Mouse (Mus musculus) ES-E14 (cell line): ENCODE measurements around the gene Gdpd5. TPM values are rescaled to one million over a fixed set of nuclear protein-coding genes. Genes with fewer than 3 reads are reported as not detected.

ENCODE experiments used
- DNase-seq: peaks from one replicate; pipeline ENCODE4 v3.0.0-alpha.2; 2013; ENCODE audit warnings: low read depth, low spot score
- H3K27ac ChIP-seq: 2 replicates; pipeline ENCODE4 v1.5.1; 2012; ENCODE audit warnings: low read depth, mild to moderate bottlenecking, low read length, moderate library complexity, mixed read lengths; ENCODE audit not compliant: poor library complexity, insufficient read depth, severe bottlenecking
- H3K36me3 ChIP-seq: 2 replicates; pipeline ENCODE4 v1.6.1; 2012; ENCODE audit warnings: mild to moderate bottlenecking, low read length, moderate library complexity, mixed read lengths; ENCODE audit not compliant: control insufficient read depth, poor library complexity, insufficient read depth, severe bottlenecking
- H3K4me1 ChIP-seq, 2 experiments: fragments of 150-350 bp in 1 of 2; sonication (generic) in 1 of 2; 2 replicates each; pipeline ENCODE4 v1.6.1; 2012; ENCODE audit warnings: low read length in 2 of 2, mild to moderate bottlenecking in 1 of 2, mixed read lengths in 1 of 2; ENCODE audit not compliant: control insufficient read depth in 2 of 2, insufficient read depth in 2 of 2, poor library complexity in 1 of 2
- H3K4me3 ChIP-seq, 2 experiments: fragments of 150-350 bp in 1 of 2; sonication (generic) in 1 of 2; 2 replicates each; pipeline ENCODE4 v1.5.1; 2012; ENCODE audit warnings: low read length in 2 of 2, low read depth in 1 of 2, mild to moderate bottlenecking in 1 of 2, mixed read lengths in 1 of 2; ENCODE audit not compliant: insufficient read depth in 1 of 2, poor library complexity in 1 of 2, severe bottlenecking in 1 of 2
- H3K9ac ChIP-seq: 2 replicates; pipeline ENCODE4 v1.6.1; 2012; ENCODE audit warnings: low read depth, mild to moderate bottlenecking, low read length, mixed read lengths; ENCODE audit not compliant: poor library complexity, insufficient read depth, severe bottlenecking
- H3K9me3 ChIP-seq: fragments of 150-350 bp; sonication (generic); 2 replicates; pipeline ENCODE4 v1.6.1; 2012; ENCODE audit warnings: low read depth, mild to moderate bottlenecking, low read length; ENCODE audit not compliant: control insufficient read depth, insufficient read depth
- CHD2 ChIP-seq: IDR thresholded peaks from 2 replicates; pipeline ENCODE4 v1.6.1; 2014; ENCODE audit warnings: mild to moderate bottlenecking, low read depth, low read length, inconsistent platforms
- HCFC1 ChIP-seq: IDR thresholded peaks from 2 replicates; pipeline ENCODE4 v1.6.1; 2012; ENCODE audit warnings: low read length, inconsistent platforms, borderline replicate concordance; ENCODE audit not compliant: insufficient read depth
- MAFK ChIP-seq: IDR thresholded peaks from 2 replicates; pipeline ENCODE4 v1.6.1; 2014; ENCODE audit warnings: mild to moderate bottlenecking, low read depth, low read length, inconsistent platforms; ENCODE audit not compliant: insufficient read depth
- ZC3H11A ChIP-seq: IDR thresholded peaks from 2 replicates; pipeline ENCODE4 v1.6.1; 2012; ENCODE audit warnings: low read depth, mild to moderate bottlenecking, inconsistent platforms, low read length, borderline replicate concordance
- ZNF384 ChIP-seq: IDR thresholded peaks from 2 replicates; pipeline ENCODE4 v1.6.1; 2012; ENCODE audit warnings: low read depth, low read length, inconsistent platforms
- in situ Hi-C, 2 experiments: fragments of 600-800 bp; cut with MboI; formaldehyde crosslinking; loops; one replicate each; pipeline ENCODE4 v1.15.1; 2025; ENCODE audit warnings: low sequenced_read_pairs in 2 of 2, inconsistent platforms in 1 of 2; ENCODE audit not compliant: unreplicated experiment in 2 of 2
- total RNA-seq: library from RNA; depleted of rRNA; stranded (reverse); fragments of 300-350 nt; gene quantifications from 2 replicates; pipeline ENCODE4 v1.2.3, GENCODE M21; 2012

Gdpd5 gene
- total RNA-seq, 1 experiment: 10.2 TPM

DNA sequence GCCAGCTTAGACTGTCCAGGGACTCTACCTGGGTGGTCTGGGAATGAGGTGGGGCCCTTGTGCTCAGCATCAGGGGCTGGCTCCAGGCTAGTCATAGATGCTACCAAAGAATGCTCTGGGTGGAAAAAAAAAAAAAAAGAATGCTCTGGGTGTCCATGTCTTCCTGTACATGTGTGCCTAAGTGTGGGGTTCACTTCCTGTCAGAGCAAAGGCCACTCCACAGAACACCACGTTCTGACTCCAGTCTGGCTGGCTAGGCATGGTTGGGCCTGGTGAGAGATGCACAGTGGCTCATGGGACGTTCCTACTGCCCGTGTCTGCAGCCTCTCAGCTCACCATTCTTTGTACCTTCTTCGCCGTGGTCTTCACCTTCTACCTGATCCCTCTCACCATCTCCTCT, 67.4 kb downstream of the Gdpd5 start:
- in situ Hi-C loops: no loop called here
- Histone ChIP-seq H3K4me3 (no peak overlapping the region), H3K36me3 (no peaks in the 10 kb centered on the region), H3K4me1 (no peaks in the 10 kb centered on the region), H3K9me3 (no peaks in the 10 kb centered on the region), H3K27ac (no peak overlapping the region), H3K9ac (no peak overlapping the region)
- TF ChIP-seq ZC3H11A (no peak), MAFK (no peak), CHD2 (no peak), HCFC1 (no peak), ZNF384 (no peak)
- DNase-seq: no peak

DNA sequence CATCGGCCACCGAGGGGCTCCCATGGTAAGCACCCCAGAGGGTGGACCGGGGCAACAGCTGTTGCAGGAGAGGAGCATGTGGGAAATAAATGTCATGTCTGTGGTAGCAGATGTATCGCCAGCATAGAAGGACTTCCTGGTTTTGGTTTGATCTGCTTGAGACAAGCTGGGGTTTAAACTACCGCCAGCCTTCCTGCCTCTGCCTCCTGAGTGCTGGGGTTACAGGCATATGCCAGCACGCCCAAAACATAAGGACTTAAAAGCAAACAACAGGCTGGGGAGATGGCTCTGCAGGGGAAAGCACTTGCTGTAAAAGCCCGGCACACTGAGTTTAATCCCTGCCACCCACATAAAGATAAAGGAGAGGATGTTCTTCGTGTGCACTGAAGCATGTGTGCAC, 67.8 kb downstream of the Gdpd5 start:
- no peak for DNase-seq
- in situ Hi-C loops: no loop called here
- TF ChIP-seq ZC3H11A: no peak
- TF ChIP-seq ZNF384: no peak
- TF ChIP-seq MAFK: no peak
- TF ChIP-seq CHD2: no peak
- no peak for TF ChIP-seq HCFC1
- no peak overlapping the region for H3K9ac ChIP-seq
- no peak overlapping the region for H3K4me3 ChIP-seq
- no peaks in the 10 kb centered on the region for H3K4me1 ChIP-seq
- no peaks in the 10 kb centered on the region for H3K36me3 ChIP-seq
- no peak overlapping the region for H3K27ac ChIP-seq
- H3K9me3 ChIP-seq: no peaks in the 10 kb centered on the region

- Histone ChIP-seq H3K4me1 (no peaks in the 10 kb centered on the region), H3K36me3 (no peaks in the 10 kb centered on the region), H3K4me3 (no peak overlapping the region), H3K9me3 (no peaks in the 10 kb centered on the region), H3K27ac (no peak overlapping the region), H3K9ac (no peak overlapping the region)
- no peak for DNase-seq
- in situ Hi-C loops: loop anchor here in 1 of 2 experiments (10.0 kb wide), 1 partner anchor 75 kb away; no protein-coding TSS in a partner anchor
- TF ChIP-seq MAFK (no peak), ZC3H11A (no peak), CHD2 (no peak), HCFC1 (no peak), ZNF384 (no peak)
Observed at GRCm38 (mm10) chr7:99449751-99450150, 68.5 kb downstream of the Gdpd5 start.

GRCm38 (mm10) chr7:99450703-99451102, 69.5 kb downstream of the Gdpd5 start:
- no peak for DNase-seq
- no peak overlapping the region for H3K4me3 ChIP-seq
- in situ Hi-C loops: loop anchor here in 1 of 2 experiments (10.0 kb wide), 1 partner anchor 76 kb away; no protein-coding TSS in a partner anchor
- TF ChIP-seq ZC3H11A: peak; percentile 82
- no peak for TF ChIP-seq ZNF384
- TF ChIP-seq MAFK: no peak
- H3K27ac ChIP-seq: no peak overlapping the region
- H3K36me3 ChIP-seq: no peaks in the 10 kb centered on the region
- no peak overlapping the region for H3K9ac ChIP-seq
- H3K9me3 ChIP-seq: no peaks in the 10 kb centered on the region
- H3K4me1 ChIP-seq: no peaks in the 10 kb centered on the region

GRCm38 (mm10) chr7:99452859-99453258, 71.6 kb downstream of the Gdpd5 start:
- H3K4me1 ChIP-seq: peaks cover 0 to 4% of the 10 kb centered on the region in 2 experiments; a peak in 1 of 4 replicates
- no peak overlapping the region for H3K4me3 ChIP-seq
- in situ Hi-C loops: loop anchor here in 1 of 2 experiments (10.0 kb wide), 1 partner anchor 78 kb away; no protein-coding TSS in a partner anchor
- H3K9me3 ChIP-seq: no peaks in the 10 kb centered on the region
- H3K36me3 ChIP-seq: no peaks in the 10 kb centered on the region
- H3K9ac ChIP-seq: no peak overlapping the region
- no peak for TF ChIP-seq ZC3H11A
- no peak for TF ChIP-seq CHD2
- H3K27ac ChIP-seq: no peak overlapping the region
- no peak for DNase-seq
